Mouse (Mus musculus): ENCODE measurements around the gene Ruvbl2.
A peak's percentile ranks its signal among the peaks of the same experiment; 100 is the strongest.
"Not testable (repeated sequence)": the region's sequence is repeated elsewhere in the genome, so short reads cannot be mapped to it uniquely, and the experiment has no call there.

Gene Ruvbl2

GRCm38 (mm10) chr7:45437521-45438276, at the start of gene Ruvbl2:
Gene Ruvbl2 (minus strand): TSS chr7:45438096.
- DNase-seq (ENCODE audit: low spot score) = no peak

- DNase-seq (ENCODE audit: low spot score) = peak; percentile 70
These were observed 49.0 kb upstream of the Ruvbl2 start, which contains the start of gene Gm45808 for GRCm38 (mm10) chr7:45486761-45487415. Gene Gm45808 (minus strand): TSS chr7:45486811.

- no peak for DNase-seq (ENCODE audit: low spot score)
These were observed 48.3 kb upstream of the Ruvbl2 start for GRCm38 (mm10) chr7:45486158-45486557.

- DNase-seq (ENCODE audit: low spot score) = not testable (repeated sequence)
These were observed 47.1 kb upstream of the Ruvbl2 start for GRCm38 (mm10) chr7:45484985-45485384.

- DNase-seq (ENCODE audit: low spot score) = no peak
These were observed 44.3 kb upstream of the Ruvbl2 start for GRCm38 (mm10) chr7:45482166-45482565.

- peak; percentile 64 for DNase-seq (ENCODE audit: low spot score)
These were observed 43.6 kb upstream of the Ruvbl2 start, which contains the start of gene Tulp2 for GRCm38 (mm10) chr7:45481374-45481927. Gene Tulp2 (plus strand): TSS chr7:45481877.

GRCm38 (mm10) chr7:45480310-45480709, 42.4 kb upstream of the Ruvbl2 start:
- not testable (repeated sequence) for DNase-seq (ENCODE audit: low spot score)

GRCm38 (mm10) chr7:45478774-45479173, 40.9 kb upstream of the Ruvbl2 start:
- no peak for DNase-seq (ENCODE audit: low spot score)

GRCm38 (mm10) chr7:45477003-45477402, 39.1 kb upstream of the Ruvbl2 start:
- DNase-seq (ENCODE audit: low spot score) = peak; percentile 80

GRCm38 (mm10) chr7:45476453-45476852, 38.6 kb upstream of the Ruvbl2 start:
- DNase-seq (ENCODE audit: low spot score) = no peak

- DNase-seq (ENCODE audit: low spot score) = no peak
These were observed 37.5 kb upstream of the Ruvbl2 start for GRCm38 (mm10) chr7:45475291-45475969.

GRCm38 (mm10) chr7:45470869-45471268, 33.0 kb upstream of the Ruvbl2 start:
- peak; percentile 81 for DNase-seq (ENCODE audit: low spot score)

GRCm38 (mm10) chr7:45467090-45467670, 29.3 kb upstream of the Ruvbl2 start:
- no peak for DNase-seq (ENCODE audit: low spot score)

GRCm38 (mm10) chr7:45466283-45467089, 28.6 kb upstream of the Ruvbl2 start, which contains the start of gene Bax:
Gene Bax (minus strand): TSS chr7:45466898.
- peak; percentile 91 for DNase-seq (ENCODE audit: low spot score)

GRCm38 (mm10) chr7:45465549-45465948, 27.7 kb upstream of the Ruvbl2 start:
- DNase-seq (ENCODE audit: low spot score) = no peak

- no peak for DNase-seq (ENCODE audit: low spot score)
These were observed 27.2 kb upstream of the Ruvbl2 start for GRCm38 (mm10) chr7:45465112-45465511.

- no peak for DNase-seq (ENCODE audit: low spot score)
These were observed 26.3 kb upstream of the Ruvbl2 start for GRCm38 (mm10) chr7:45463987-45464778.

- DNase-seq (ENCODE audit: low spot score) = not testable (repeated sequence)
These were observed 25.0 kb upstream of the Ruvbl2 start for GRCm38 (mm10) chr7:45462868-45463267.

GRCm38 (mm10) chr7:45462325-45462724, 24.4 kb upstream of the Ruvbl2 start:
- DNase-seq (ENCODE audit: low spot score) = no peak

- DNase-seq (ENCODE audit: low spot score) = no peak
These were observed 23.9 kb upstream of the Ruvbl2 start for GRCm38 (mm10) chr7:45461781-45462180.
